Mouse (Mus musculus): Measurements from ENCODE around the gene Armc12. TPM values are rescaled to one million over a fixed set of nuclear protein-coding genes. Genes with fewer than 3 reads are reported as not detected.

Armc12 gene
- polyA plus RNA-seq, 1 experiment from 2014 or later, result not detected

DNA sequence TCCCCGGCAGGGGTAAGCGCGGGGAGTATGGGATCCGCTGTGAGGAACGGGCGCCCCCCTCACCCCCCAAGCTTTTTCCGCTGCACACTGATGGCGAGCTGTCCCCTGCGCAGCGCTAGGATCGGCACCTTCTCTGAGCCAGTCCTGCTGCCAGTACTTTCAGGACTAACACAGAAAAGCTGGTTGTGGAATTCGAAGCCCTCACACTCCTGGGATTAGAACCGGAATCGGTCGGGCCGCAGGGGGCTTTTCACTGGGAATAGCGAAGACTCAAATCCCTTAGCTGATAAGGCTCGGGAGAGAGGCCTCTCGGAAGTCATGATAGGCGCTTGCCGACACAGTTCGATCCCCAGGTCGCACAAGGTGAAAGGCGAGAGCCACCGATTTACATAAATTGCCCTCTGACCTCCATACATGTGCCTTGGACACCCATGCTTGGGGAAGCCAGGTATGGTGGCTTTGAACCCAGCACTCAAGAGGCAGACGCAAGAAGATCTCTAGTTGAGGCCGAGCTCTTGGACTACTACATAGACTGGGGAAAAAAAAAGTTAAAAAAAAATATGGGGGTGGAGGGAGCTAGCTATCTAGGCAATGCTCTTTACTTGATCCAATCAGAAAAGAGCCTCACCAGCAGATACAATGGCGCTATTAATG lies 7.1 kb upstream of the Armc12 start:
- Histone ChIP-seq H3K4me3 (ENCODE audit: low read depth, low read length) (peak overlapping the region; percentile 55), H3K9me3 (replicated peaks; ENCODE audit: control insufficient read depth, low read length) (no peaks in the 10 kb centered on the region), H3K36me3 (ENCODE audit: control insufficient read depth, insufficient read depth, low read length) (no peaks in the 10 kb centered on the region), H3K27ac (ENCODE audit: low read depth, low read length) (peak overlapping the region; percentile 59), H3K4me1 (ENCODE audit: control insufficient read depth, insufficient read depth, low read length) (peaks cover 11% of the 10 kb centered on the region; the same call in 1 of the 2 replicates), H3K27me3 (ENCODE audit: control insufficient read depth, insufficient read depth, low read length) (peaks cover 22% of the 10 kb centered on the region), H3K4me2 (peak overlapping the region; percentile 87), H3K9ac (ENCODE audit: low read depth, low read length) (peak overlapping the region; percentile 54)
- peak; percentile 5; the same call in 1 of the 2 replicates for ATAC-seq (replicated peaks; ENCODE audit: insufficient number of reproducible peaks, low FRiP score, low TSS enrichment)
- 5% methylated on average over 28 of the region's 28 CpGs for WGBS (ENCODE audit: insufficient replicate concordance)

DNA sequence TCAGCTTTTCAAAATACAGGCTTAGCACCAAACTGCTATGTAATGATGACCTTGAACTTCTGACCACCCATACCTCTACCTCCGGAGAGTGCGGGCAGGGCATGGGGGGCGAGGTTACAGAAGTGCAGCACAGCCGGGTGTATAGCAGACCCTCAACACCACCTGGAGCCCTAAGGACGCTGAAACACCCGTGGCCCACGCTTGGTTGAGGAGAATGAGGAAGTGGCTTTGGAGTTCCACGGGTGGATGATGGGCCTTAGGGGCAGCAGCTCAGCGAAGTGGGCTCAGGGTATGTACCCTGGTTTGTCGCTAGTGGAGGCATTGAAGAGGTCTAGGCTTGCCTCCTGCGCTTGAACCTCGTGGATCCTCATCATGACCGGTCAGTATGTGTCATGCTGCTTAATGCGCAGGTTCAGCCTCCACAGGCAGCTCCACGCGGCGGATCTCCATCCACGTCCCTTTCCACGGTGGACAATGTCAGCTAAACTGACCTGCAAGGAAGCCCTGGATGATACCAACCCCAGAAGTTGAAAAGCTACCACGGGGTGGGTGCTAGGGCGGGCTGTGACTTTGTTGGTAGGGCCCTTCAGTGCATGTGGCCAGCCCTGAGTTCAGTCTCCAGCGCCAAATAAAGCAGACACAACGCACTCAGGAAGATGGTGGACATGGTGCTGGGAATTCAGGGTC lies 6.5 kb upstream of the Armc12 start:
- no peak overlapping the region for H3K27ac ChIP-seq (ENCODE audit: low read depth, low read length)
- WGBS (ENCODE audit: insufficient replicate concordance), result 78% methylated on average over 23 of the region's 23 CpGs

DNA sequence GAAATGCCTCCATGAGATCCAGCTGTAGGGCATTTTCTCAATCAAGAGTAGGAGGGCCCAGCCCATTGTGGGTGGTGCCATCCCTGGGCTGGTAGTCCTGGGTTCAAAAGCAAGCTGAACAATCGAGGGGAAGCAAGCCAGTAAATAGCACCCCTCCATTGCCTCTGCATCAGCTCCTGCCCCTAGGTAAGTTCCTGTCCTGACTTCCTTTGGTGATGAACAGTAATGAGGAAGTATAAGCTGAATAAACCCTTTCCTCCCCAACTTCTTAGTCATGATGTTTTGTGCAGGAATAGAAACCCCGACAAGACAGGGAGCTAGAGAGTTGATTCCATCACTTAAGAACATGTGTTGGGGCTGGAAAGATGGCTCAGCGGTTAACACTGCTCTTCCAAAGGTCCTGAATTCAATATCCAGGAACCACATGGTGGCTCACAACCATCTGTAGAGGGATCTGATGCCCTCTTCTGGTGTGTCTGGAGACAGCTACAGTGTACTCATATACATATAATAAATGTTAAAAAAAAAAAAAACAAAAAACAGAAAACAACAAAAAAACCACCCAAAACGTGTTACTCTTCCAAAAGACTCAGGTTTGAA lies 5.7 kb upstream of the Armc12 start:
- H3K27ac ChIP-seq (ENCODE audit: low read depth, low read length), result no peak overlapping the region
- H3K36me3 ChIP-seq (ENCODE audit: control insufficient read depth, insufficient read depth, low read length), result no peaks in the 10 kb centered on the region
- no peak overlapping the region for H3K4me3 ChIP-seq (ENCODE audit: low read depth, low read length)
- WGBS (ENCODE audit: insufficient replicate concordance), result 72% methylated on average over 4 of the region's 4 CpGs
- no peak overlapping the region for H3K4me2 ChIP-seq
- no peak overlapping the region for H3K9ac ChIP-seq (ENCODE audit: low read depth, low read length)
- H3K27me3 ChIP-seq (ENCODE audit: control insufficient read depth, insufficient read depth, low read length), result peaks cover 10% of the 10 kb centered on the region
- ATAC-seq (replicated peaks; ENCODE audit: insufficient number of reproducible peaks, low FRiP score, low TSS enrichment), result no peak
- peaks cover 10% of the 10 kb centered on the region; the same call in 1 of the 2 replicates for H3K4me1 ChIP-seq (ENCODE audit: control insufficient read depth, insufficient read depth, low read length)
- H3K9me3 ChIP-seq (replicated peaks; ENCODE audit: control insufficient read depth, low read length), result no peaks in the 10 kb centered on the region

More for the DNA sequence above, 6.5 kb upstream of the Armc12 start:
- H3K4me1 ChIP-seq (ENCODE audit: control insufficient read depth, insufficient read depth, low read length), result peaks cover 10% of the 10 kb centered on the region; the same call in 1 of the 2 replicates
- H3K4me2 ChIP-seq, result no peak overlapping the region
- no peak overlapping the region for H3K4me3 ChIP-seq (ENCODE audit: low read depth, low read length)
- H3K27me3 ChIP-seq (ENCODE audit: control insufficient read depth, insufficient read depth, low read length), result peaks cover 15% of the 10 kb centered on the region
- ATAC-seq (replicated peaks; ENCODE audit: insufficient number of reproducible peaks, low FRiP score, low TSS enrichment), result no peak
- H3K9ac ChIP-seq (ENCODE audit: low read depth, low read length), result no peak overlapping the region
- H3K9me3 ChIP-seq (replicated peaks; ENCODE audit: control insufficient read depth, low read length), result no peaks in the 10 kb centered on the region
- no peaks in the 10 kb centered on the region for H3K36me3 ChIP-seq (ENCODE audit: control insufficient read depth, insufficient read depth, low read length)

DNA sequence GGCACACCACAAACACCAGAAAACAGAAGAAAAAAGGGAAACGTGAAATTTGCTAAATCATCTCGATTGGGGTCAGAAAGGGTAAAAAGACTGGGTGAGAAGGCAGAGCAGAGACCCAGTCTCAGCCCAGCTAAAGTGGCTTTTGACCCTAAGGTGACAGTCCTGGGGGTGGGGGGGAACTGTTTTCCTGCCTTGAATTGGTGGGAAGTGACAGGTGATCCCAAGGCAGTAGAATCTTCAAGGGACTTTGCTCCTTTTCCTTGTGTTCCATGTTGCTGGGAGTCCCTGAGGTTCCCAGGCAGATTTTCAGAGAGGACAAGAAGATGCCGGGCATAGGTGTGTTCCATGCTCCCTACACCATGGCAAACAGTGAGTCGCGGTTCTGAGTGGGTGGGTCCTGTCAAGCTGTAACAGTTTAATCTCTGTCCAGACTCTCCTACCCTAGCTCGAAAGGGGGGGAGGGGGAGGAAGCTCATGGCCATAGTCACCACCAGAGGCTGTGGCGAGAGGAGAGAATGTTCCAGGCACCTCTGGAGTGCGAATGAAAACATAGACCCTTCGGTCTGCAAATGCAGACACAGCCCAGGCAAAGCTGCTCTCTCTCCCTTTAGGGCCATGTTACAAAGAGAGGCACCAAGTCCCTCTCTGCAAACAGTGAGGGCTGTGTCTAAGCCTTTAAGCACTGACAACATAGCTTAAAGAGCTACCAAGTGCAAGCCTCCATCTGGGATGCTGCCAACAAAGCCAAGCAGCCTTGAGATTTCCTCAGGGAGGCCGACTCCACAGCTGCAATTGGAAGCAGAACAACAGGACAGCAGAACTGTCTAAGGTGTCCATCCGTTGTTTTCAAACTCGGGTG lies 3.2 kb upstream of the Armc12 start:
- 41% methylated on average over 12 of the region's 12 CpGs for WGBS (ENCODE audit: insufficient replicate concordance)
- peak overlapping the region; percentile 45 for H3K4me2 ChIP-seq
- no peak for ATAC-seq (replicated peaks; ENCODE audit: insufficient number of reproducible peaks, low FRiP score, low TSS enrichment)
- H3K9me3 ChIP-seq (replicated peaks; ENCODE audit: control insufficient read depth, low read length), result no peaks in the 10 kb centered on the region
- H3K4me3 ChIP-seq (ENCODE audit: low read depth, low read length), result no peak overlapping the region
- peaks cover 8% of the 10 kb centered on the region for H3K27me3 ChIP-seq (ENCODE audit: control insufficient read depth, insufficient read depth, low read length)
- no peaks in the 10 kb centered on the region for H3K36me3 ChIP-seq (ENCODE audit: control insufficient read depth, insufficient read depth, low read length)
- no peak overlapping the region for H3K9ac ChIP-seq (ENCODE audit: low read depth, low read length)
- no peak overlapping the region for H3K27ac ChIP-seq (ENCODE audit: low read depth, low read length)
- peaks cover 4% of the 10 kb centered on the region; the same call in 1 of the 2 replicates for H3K4me1 ChIP-seq (ENCODE audit: control insufficient read depth, insufficient read depth, low read length)

DNA sequence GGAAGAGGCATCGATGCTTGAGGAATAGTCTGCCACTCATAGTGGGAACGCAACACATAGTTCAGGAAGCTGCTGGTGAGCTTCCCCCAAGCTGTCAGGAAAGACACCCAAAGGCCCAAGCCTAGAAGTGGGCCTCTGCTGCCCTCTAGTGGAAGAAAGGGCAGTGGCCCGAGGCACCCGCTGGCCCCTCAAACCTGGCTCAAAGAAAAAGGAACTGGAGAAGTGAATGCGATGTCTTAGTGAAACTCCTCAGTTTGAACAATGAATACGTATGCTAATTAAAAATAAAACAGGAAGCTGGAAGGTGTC lies 2.6 kb upstream of the Armc12 start:
- no peak for ATAC-seq (replicated peaks; ENCODE audit: insufficient number of reproducible peaks, low FRiP score, low TSS enrichment)
- H3K4me3 ChIP-seq (ENCODE audit: low read depth, low read length), result no peak overlapping the region
- no peak overlapping the region for H3K9ac ChIP-seq (ENCODE audit: low read depth, low read length)

DNA sequence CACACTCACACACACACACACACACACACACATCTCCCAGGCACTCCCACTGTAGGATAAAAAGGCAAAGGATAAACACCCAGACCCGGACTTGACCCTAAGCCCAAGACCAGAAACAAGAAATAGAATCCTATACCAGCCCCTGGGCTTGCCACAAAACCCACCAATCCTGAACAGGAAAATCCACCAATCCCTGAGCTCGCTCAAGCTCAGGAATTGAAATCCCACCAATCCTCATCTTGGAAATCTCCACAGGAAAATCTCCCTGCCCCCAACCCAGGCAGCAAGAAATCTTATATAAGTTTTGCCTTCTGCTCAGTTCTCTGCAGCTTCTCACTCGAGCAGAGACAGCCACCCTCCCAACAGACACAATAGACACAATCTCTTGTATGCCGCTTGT lies 1.5 kb upstream of the Armc12 start:
- no peaks in the 10 kb centered on the region; the same call in 1 of the 2 replicates for H3K4me1 ChIP-seq (ENCODE audit: control insufficient read depth, insufficient read depth, low read length)
- ATAC-seq (replicated peaks; ENCODE audit: insufficient number of reproducible peaks, low FRiP score, low TSS enrichment), result no peak
- H3K36me3 ChIP-seq (ENCODE audit: control insufficient read depth, insufficient read depth, low read length), result no peaks in the 10 kb centered on the region
- no peak overlapping the region for H3K9ac ChIP-seq (ENCODE audit: low read depth, low read length)
- H3K4me2 ChIP-seq, result no peak overlapping the region
- no peaks in the 10 kb centered on the region for H3K9me3 ChIP-seq (replicated peaks; ENCODE audit: control insufficient read depth, low read length)
- no peak overlapping the region for H3K27ac ChIP-seq (ENCODE audit: low read depth, low read length)
- 65% methylated on average over 4 of the region's 4 CpGs for WGBS (ENCODE audit: insufficient replicate concordance)
- no peak overlapping the region for H3K4me3 ChIP-seq (ENCODE audit: low read depth, low read length)
- H3K27me3 ChIP-seq (ENCODE audit: control insufficient read depth, insufficient read depth, low read length), result peaks cover 8% of the 10 kb centered on the region

More for the DNA sequence above, 2.6 kb upstream of the Armc12 start:
- WGBS (ENCODE audit: insufficient replicate concordance), result 5% methylated on average over 6 of the region's 6 CpGs
- peaks cover 8% of the 10 kb centered on the region for H3K27me3 ChIP-seq (ENCODE audit: control insufficient read depth, insufficient read depth, low read length)
- no peaks in the 10 kb centered on the region for H3K36me3 ChIP-seq (ENCODE audit: control insufficient read depth, insufficient read depth, low read length)
- no peaks in the 10 kb centered on the region for H3K9me3 ChIP-seq (replicated peaks; ENCODE audit: control insufficient read depth, low read length)
- no peak overlapping the region for H3K27ac ChIP-seq (ENCODE audit: low read depth, low read length)
- peaks cover 3% of the 10 kb centered on the region; the same call in 1 of the 2 replicates for H3K4me1 ChIP-seq (ENCODE audit: control insufficient read depth, insufficient read depth, low read length)
- peak overlapping the region; percentile 45 for H3K4me2 ChIP-seq

DNA sequence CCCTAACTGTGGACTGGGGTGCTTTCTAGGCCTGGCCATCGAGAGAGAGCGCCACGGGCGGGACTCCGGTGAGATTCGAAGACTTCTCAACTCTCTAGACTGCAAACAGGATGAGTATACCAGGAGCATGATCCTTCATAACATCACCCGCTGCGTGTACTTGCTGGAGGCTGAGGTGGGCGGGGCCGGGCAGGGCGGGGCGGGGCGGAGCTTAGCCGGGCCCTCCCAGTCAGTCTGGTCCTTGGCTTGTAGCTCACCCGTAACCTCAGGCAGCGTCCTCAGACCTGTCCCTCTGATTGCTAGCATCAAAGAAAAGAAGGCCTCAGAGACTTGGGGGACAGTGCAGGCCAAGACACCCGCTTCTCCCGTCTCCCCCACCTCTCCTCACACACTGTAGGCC lies 1.3 kb downstream of the Armc12 start:
- H3K4me2 ChIP-seq, result peak overlapping the region; percentile 31
- no peaks in the 10 kb centered on the region for H3K36me3 ChIP-seq (ENCODE audit: control insufficient read depth, insufficient read depth, low read length)
- no peak overlapping the region for H3K9ac ChIP-seq (ENCODE audit: low read depth, low read length)
- no peaks in the 10 kb centered on the region for H3K9me3 ChIP-seq (replicated peaks; ENCODE audit: control insufficient read depth, low read length)
- H3K27me3 ChIP-seq (ENCODE audit: control insufficient read depth, insufficient read depth, low read length), result peaks cover 8% of the 10 kb centered on the region
- ATAC-seq (replicated peaks; ENCODE audit: insufficient number of reproducible peaks, low FRiP score, low TSS enrichment), result no peak
- 15% methylated on average over 18 of the region's 18 CpGs for WGBS (ENCODE audit: insufficient replicate concordance)
- no peaks in the 10 kb centered on the region; the same call in 1 of the 2 replicates for H3K4me1 ChIP-seq (ENCODE audit: control insufficient read depth, insufficient read depth, low read length)
- H3K4me3 ChIP-seq (ENCODE audit: low read depth, low read length), result no peak overlapping the region
- H3K27ac ChIP-seq (ENCODE audit: low read depth, low read length), result no peak overlapping the region

DNA sequence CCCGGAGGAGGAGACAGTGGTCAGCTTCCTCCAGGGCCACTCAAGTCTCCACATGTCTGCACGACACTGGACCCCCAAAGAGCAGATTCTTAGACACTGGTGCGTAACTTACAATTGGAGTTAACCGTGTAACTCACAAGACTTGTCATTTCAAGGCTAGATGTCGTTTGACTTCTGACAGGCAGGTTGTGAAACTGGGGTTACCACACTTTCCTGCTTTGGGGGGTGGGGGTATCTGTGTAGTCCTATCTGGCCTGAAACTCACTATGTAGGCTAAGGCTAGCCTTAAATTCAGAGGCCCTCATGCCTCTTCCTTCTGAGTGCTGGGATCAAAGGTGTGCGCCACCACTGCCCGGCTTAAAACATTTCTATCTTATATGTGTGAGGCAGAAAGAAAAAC lies 2.0 kb downstream of the Armc12 start:
- ATAC-seq (replicated peaks; ENCODE audit: insufficient number of reproducible peaks, low FRiP score, low TSS enrichment), result no peak
- H3K4me2 ChIP-seq, result no peak overlapping the region
- 80% methylated on average over 7 of the region's 7 CpGs for WGBS (ENCODE audit: insufficient replicate concordance)
- H3K36me3 ChIP-seq (ENCODE audit: control insufficient read depth, insufficient read depth, low read length), result no peaks in the 10 kb centered on the region
- no peaks in the 10 kb centered on the region for H3K9me3 ChIP-seq (replicated peaks; ENCODE audit: control insufficient read depth, low read length)
- H3K4me1 ChIP-seq (ENCODE audit: control insufficient read depth, insufficient read depth, low read length), result no peaks in the 10 kb centered on the region; the same call in 1 of the 2 replicates
- H3K9ac ChIP-seq (ENCODE audit: low read depth, low read length), result no peak overlapping the region
- no peak overlapping the region for H3K27ac ChIP-seq (ENCODE audit: low read depth, low read length)
- peaks cover 11% of the 10 kb centered on the region for H3K27me3 ChIP-seq (ENCODE audit: control insufficient read depth, insufficient read depth, low read length)
- H3K4me3 ChIP-seq (ENCODE audit: low read depth, low read length), result no peak overlapping the region
